Mouse (Mus musculus) embryo, embryonic 9.5 days (tissue): ENCODE measurements around the gene Cpm.

Experiments
- DNase-seq: peaks from one replicate; pipeline ENCODE4 v3.0.0-alpha.2; 2017; ENCODE audit errors: extremely low spot score

The Cpm gene

DNA sequence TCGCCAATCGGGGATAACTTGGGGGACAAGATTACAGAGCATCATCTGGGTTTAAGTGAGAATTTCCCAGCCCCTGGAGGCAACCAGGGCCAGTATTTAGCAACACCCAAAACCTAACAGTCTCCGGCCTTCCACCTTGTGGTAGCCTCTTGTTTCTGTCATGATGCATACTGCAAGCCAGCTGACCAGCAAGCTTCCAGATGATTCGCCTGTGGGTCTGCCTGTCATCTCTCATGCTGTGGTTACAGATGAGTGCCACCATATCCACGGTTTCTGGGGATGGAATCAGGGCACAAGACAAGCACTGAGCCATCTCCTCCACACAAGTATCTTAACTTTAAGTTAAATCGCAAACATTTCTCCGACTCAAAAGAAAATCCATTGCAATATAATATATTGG is 58.3 kb downstream of the Cpm start:
- no peak for DNase-seq

DNA sequence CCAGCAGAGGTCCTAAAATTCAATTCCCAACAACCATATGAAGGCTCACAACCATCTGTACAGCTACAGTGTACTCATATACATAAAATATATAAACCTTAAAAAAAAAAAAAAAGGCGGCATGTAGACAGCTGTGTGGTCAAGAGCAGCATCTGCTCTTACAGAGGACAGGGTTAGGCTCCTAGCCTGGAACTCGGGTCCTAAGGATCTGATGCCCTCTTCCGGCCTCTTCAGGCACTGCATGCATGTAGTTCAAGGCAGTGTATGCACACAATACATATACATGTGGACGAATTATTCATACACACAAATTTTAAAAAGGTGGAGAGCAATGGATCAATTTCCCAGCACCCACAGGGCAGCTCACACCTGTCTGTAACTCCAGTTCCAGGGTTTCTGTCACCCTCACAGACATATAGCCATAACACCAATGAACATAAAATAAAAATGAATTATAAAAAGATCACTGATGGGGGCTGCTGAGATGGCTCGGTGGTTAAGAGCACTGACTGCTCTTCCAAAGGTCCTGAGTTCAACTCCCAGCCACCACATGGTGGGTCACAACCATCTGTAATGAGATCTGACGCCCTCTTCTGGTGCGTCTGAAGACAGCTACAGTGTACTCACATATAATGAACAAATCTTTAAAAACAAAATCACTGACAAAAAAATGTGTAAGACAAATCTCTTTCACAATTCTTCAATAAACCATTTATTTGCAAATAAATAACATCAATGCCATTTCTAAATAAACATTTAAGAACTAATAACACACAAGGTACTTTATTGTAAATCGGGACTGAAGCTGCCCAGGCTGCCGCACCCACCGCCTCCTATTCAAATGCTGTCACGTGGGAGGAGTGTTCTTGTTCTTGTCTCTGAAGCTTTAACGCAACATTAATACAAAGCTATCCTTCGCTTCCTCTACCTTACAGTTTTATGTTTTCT is 59.2 kb downstream of the Cpm start:
- DNase-seq: no peak

DNA sequence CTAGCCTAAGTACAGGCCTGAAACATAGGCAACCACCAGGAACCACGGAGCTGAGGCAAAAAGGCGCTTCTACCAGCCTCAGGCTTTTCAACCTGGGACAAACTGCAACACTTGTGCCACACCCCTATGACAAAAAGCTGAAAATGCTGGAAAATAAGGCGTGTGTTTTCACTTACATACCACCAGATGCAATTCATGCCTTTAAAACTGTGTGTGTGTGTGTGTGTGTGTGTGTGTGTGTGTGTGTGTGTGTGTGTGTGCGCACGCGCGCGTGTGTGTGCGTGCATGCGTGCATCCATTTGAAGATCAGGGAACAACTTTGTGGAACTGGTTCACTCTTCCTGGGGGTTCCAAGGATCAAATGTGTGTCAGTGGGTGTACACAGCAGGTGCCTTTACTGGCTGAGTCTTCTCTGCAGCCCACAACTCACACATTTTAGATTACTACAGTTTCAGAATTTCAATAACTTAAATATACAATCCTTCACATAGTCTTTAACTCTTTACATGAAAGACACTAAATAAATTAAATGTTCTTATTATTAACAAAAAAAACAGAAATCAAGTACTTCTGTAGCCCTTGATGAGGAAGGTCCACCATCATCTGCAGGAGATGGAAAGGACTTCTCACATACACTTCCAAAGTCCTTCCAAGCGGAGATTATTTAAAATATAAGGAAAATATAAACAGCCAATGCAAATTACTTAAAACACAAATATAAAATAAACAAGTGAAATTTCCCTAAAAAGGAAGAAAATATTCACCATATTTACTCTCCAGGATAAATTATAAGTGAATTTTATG is 60.2 kb downstream of the Cpm start:
- no peak for DNase-seq

DNA sequence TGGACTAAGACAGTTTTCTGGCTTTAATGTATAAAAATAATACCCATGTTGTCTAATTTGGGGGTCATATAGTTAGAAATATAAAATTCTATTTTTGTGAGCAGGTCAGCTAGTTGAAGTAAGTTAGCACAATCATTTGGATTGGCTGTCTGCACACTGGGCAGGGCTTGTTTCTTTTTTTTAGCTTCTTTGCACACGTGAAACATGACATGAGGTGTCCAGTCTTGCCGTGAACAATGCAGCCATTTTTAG is 60.7 kb downstream of the Cpm start:
- DNase-seq: no peak

DNA sequence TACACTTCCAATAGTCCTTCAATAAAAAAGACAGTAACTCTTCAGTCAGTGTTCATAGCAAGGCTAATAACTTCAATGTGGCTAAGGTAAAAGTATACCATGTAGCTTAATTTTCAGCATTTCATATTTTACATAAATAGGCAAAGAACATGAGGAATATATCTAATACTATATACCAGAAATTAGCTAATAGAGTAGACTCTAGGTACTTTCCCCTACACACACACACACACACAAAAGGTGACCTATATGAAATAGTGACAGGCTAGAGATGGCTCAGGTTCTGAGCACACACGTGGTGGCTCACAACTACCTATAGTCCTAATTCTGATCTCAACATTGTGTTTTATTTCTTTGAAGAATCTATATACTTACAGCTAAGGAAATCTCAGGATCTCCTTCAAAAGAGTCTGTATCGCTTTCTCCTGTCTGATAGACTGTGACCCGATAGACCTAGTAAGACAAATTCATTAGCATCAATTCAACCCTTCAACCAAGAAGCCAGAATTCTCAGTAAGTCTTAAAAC is 61.5 kb downstream of the Cpm start:
- DNase-seq: no peak

DNA sequence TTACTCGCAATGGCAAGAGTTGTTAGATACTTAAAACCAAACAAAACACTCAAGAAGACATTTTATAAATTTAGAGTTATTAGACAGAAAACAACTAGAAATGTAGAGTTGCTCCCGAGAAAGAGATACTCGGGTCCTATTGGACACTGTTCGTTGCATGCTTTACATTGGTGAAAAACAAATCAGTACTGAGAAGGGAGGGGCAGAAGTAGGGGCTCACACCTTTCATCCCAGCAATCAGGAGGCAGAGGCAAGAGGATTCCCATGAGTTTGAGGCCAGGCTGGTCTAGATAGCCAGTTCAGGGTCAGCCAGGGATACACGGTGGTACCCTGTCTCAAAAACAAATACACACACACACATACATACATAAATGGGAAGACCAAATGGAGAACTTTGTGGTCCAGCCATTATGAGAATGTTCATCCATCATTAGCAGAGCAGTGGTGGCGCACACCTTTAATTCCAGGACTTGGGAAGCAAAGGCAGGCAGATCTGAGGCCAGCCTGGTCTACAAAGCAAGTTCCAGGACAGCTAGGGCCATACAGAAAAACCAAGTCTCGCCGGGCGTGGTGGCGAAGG is 62.2 kb downstream of the Cpm start:
- no peak for DNase-seq

DNA sequence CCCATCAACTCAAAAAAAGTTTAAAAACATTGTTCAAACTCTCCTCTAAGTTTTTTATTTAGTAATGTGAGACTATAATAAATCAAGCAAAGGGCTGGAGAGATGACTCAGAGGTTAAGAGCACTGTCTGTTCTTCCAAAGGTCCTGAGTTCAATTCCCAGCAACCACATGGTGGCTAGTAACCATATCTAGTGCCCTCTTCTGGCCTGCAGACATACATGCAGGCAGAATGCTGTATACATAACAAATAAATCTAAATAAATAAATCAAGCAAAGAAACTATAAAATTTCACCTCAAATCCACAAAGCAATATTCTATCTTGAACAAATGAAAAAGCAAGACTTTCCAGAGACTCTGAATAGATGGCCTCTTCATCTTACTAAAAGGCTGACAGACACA is 62.9 kb downstream of the Cpm start:
- no peak for DNase-seq

DNA sequence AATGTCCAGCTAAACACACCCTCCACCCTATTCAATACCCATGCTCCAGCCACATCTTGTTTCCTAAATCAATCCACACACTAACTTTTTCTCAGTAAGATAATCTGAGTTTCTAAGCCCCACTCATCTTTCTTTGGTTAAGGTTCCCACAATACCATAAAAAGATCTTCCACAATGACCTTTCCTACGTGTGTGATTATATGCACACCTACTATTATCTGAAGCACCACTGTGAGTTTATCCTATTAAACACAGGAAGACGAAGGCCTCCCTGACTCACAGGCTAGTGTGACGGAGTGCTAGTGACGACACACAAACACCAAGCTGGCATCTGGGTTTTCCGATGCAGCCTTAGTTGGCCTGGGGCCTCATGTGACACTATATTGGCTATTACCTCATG is 63.7 kb downstream of the Cpm start:
- DNase-seq: no peak

DNA sequence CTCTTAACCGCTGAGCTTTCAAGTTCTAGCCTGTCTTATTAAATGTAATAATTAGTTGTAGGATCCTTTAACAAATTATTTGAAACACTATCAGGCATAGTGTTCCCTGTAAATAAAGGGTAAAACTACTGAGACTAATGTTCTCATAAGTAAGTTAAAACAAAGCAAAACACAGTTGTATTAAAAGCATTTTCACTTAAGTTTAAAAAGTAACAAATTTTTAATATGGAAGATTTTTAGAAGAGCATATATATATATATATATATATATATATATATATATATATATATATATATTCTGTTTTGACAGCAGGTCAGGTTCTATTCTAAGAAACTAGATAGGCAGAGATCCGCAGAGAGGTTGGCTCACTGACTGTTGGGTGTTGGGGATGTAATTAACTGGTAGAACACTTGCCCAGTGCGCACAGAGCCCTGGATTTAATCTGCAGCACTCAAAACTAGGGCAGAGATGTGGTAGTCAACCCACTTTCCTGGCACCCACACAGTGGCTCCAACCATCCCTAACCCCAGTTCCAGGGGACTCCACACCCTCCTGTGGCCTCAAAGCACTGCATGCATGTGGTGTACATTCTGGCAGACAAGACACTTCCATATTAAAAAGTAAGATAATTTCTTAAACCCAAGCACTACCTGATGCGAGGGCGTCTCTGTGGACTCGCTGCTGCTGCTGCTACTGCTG is 65.1 kb downstream of the Cpm start:
- no peak for DNase-seq

DNA sequence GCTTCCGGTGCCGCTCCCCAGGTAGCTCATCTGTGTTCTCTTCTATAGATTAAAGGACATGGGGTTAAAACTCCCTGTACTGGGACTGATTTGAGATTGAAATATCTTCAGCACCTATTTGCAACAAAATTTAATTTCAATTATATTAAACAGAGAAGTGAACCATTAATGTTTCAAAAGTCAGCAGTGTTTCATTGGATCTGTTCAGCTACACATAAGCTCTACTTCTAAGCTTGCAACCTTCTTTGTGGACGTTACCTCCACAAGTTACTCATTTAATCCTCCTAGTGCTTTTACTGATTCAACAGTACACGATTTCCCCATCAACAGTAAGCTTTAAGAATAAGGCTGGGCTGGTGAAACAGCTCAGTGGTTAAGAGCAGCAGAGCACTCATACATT is 65.7 kb downstream of the Cpm start:
- DNase-seq: no peak

DNA sequence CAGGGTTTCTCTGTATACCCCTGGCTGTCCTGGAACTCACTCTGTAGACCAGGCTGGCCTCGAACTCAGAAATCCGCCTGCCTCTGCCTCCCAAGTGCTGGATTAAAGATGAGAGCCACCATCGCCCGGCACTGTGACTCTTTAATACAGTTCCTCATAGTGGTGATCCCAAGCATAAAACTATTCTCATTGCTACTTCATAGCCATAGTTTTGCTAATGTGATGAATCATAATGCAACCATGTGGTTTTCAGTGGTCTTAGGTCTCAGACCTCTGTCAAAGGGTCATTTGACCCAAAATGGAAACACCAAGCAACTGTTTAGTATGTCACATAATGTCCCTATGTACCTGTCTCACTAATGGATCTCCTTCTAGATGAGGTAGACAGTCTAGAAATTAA is 66.3 kb downstream of the Cpm start:
- no peak for DNase-seq

DNA sequence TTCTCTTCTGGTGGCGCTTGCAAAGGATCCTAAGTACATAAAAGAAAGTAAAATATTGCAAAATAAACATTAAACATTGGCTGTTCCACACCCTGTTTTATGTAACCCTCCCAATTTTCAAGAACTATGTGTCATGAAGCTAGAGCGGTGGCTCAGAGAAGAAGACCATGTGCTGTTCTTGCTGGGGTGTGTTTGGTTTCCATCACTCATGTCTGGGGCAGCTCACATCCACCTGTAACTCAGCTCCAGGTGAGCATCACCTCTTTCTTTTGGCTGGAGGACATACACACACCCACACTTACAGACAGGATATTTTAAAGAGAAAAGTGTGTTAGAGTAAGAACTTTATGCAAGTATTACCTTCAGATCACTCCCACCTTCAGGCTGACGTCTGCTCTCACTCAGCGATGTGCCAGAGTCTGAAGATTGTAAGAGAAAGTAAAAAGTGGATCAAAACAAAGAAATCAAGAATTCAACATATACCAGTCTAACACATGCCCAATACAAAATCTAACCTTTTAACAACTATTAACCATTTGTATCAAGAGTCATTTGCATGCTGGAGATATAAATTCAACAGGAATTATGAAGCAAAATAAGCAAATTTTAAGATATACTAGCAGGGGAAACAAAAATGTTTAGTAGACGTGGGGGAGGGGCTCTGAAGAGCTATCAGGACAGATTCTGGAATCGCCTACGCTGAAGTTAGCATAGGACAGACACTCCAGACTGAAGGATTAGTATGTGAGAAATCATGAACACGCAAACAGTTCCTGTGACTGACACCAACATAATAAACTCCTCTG is 66.9 kb downstream of the Cpm start:
- no peak for DNase-seq

DNA sequence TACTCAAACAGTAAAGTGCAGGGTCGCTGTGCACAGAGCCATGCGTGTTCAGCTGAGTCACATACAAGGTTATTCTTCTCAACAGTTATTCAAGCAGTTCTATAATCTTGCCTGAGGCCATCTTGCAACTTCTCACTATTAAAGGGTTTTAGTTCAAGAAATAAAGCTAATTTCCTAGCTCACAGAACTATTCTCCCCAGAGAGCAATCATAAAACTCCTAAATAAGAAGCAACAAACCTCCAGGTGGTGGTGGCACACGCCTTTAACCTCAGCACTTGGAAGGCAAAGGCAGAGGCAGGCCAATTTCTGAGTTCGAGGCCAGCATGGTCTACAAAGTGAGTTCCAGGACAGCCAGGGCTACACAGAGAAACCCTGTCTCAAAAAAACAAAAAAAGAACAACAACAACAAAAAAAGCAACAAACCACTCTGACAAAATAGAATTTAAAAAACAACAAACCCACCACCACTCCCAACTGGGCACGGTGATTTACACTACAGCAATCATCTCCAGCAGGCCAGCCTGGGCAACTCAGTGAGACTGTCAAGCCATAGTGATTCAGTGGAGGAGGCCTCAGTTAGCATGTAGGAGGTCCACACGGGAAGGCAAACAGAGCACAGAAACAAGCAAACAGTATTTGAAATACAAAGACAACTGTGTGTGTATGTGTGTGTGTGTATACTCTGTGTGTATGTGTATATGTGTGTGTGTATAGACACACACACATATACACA is 67.7 kb downstream of the Cpm start:
- no peak for DNase-seq

DNA sequence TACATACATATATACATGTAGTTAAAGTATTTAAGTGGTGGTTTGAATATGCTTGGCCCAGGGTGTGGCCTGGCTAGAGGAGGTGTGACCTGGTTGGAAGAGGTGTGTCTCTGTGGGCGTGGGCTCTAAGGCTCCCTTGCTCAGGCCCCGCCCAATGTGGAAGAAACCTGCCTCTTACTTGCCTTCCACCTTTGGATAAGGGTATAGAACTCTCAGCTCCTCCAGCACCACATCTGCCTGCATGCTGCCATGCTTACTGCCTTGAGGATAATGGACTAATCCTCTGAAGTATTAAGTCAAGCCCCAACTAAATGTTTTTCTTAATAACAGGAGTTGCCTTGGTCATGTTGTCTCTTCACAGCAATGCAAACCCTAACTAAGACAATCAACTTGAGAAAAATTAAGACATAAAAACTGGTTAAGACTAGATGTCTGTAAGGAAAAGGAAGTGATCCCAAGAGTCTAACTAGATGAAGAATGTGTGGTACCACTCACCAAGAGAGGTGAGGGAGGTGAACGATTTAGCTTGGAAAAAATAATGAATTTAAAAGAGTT is 68.3 kb downstream of the Cpm start:
- DNase-seq: no peak

DNA sequence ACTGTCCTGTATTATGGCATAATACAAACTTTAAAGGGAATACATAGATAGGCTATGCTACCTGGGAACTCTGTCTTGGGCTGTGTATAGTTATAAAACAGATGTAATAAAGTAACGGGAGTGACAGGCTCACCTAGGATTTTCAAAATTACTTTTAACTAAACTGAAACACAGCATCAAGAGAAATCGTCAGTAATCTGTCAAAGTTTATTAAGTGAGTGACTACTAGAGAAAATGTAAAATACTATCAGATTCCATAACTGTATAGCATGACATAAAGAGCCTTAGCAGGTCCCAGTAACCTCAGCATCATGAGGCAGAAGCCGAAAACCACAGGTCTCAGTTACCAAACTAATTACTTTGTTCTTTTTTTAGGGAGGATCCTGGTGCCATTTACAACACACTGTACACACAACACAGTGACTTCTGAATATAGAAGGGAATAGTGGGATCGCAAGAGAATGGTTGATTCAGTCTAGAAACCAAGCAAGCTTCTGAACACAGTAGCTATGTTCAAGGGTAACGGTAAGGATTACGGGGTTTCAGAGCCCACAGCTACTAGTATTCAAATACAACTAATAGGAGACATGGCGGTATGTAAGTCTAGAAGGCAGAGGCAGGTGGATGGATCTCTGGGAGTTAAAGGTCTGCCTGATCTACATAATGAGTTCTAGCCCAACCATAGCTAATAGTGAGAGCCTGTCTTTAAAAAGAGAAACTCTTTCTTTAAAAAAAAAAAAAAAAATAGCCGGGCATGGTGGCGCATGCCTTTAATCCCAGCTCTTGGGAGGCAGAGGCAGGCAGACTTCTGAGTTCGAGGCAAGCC is 69.2 kb downstream of the Cpm start:
- no peak for DNase-seq

DNA sequence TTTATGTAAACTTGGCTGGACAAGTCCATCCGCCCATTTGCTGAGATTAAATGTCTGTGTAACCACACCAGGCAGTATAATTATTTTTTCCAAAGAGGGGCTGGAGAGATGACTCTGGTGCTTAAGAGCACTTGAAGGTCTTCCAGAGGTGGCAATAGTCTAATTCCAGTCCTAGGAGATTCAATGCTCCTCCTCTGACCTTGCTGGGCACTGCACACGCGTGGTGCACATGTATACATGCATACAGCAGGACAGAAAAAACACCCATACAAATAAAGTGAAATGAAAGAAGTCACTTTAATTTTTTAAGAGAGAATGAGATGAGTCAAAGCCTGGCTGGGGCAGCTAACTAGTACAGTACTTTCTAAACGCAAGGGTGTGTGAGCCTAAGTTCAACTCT is 70.6 kb downstream of the Cpm start:
- no peak for DNase-seq

DNA sequence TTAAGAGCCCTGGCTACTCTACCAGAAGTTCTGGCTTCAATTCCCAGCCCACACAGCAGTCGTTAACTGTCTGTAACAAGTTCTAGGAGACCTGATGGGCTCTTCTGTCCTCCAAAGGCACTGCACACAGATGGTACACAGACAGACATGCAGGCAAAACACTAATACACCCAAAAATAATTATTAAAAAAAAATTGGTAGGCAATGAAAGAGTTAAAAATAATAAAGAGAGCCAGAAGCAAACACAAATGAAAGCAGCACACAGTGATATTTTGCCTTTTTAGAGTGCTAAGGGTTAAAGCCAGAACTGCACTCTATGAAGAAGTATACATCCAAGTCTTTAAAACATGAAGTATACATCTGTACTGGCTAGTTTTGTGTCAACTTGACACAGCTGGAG is 71.2 kb downstream of the Cpm start:
- no peak for DNase-seq

DNA sequence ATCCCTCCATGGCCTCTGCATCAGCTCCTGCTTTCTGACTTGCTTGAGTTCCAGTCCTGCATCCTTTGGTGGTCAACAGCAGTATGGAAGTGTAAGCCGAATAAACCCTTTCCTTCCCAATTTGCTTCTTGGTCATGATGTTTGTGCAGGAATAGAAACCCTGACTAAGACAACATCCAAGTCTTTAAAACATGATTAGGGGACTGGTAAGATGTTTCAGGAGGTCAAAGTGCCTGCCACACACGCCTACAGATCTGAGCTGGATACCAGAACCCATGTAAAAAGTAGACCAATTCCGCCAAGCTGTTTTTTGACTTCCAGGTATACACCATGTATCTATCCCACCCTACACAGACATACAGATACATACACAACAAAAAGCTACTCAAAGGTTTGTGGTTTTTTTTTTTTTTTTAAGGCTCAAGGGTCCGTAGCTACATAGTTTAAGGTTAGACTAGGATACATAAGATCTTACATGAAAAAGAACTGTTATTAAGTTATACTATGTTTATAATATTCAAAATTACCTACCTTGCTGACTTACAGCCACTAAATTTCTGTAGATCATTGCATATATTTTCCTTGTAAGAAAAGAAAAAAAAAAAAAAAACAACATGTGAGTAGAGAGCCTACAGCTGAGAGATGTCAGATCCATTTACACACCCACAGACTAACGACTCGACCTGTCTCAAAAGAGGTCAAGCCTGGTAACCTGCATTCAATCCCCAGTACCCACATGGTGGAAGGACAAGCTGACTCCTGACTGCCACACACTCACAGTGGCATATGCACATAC is 71.9 kb downstream of the Cpm start:
- no peak for DNase-seq
